Mouse (Mus musculus) urinary bladder, postnatal 25 days (tissue): Measurements from ENCODE around the gene Cpsf4l.

Experiments
- DNase-seq: peaks from one replicate; pipeline ENCODE4 v3.0.0; 2022; ENCODE audit warnings: low spot score

Cpsf4l gene

GRCm38 (mm10) chr11:113735151-113735550 is 25.3 kb upstream of the Cpsf4l start:
- no peak for DNase-seq

- DNase-seq = peak; percentile 48
These were observed 24.0 kb upstream of the Cpsf4l start for GRCm38 (mm10) chr11:113733631-113734364.

GRCm38 (mm10) chr11:113731945-113732612 is 22.3 kb upstream of the Cpsf4l start:
- DNase-seq = no peak

- no peak for DNase-seq
These were observed 21.1 kb upstream of the Cpsf4l start for GRCm38 (mm10) chr11:113730879-113731278.

GRCm38 (mm10) chr11:113729917-113730316 is 20.1 kb upstream of the Cpsf4l start:
- peak; percentile 48 for DNase-seq

GRCm38 (mm10) chr11:113729239-113729638 is 19.4 kb upstream of the Cpsf4l start:
- DNase-seq = no peak

GRCm38 (mm10) chr11:113727992-113728391 is 18.2 kb upstream of the Cpsf4l start:
- DNase-seq = no peak

- no peak for DNase-seq
These were observed 17.4 kb upstream of the Cpsf4l start for GRCm38 (mm10) chr11:113726994-113727888.

GRCm38 (mm10) chr11:113725235-113726048 is 15.6 kb upstream of the Cpsf4l start:
- DNase-seq = no peak

GRCm38 (mm10) chr11:113722405-113723090 is 12.7 kb upstream of the Cpsf4l start:
- no peak for DNase-seq

GRCm38 (mm10) chr11:113717767-113718424 is 8.1 kb upstream of the Cpsf4l start:
- no peak for DNase-seq

GRCm38 (mm10) chr11:113716132-113716531 is 6.3 kb upstream of the Cpsf4l start:
- no peak for DNase-seq

- no peak for DNase-seq
These were observed 5.4 kb upstream of the Cpsf4l start for GRCm38 (mm10) chr11:113715078-113715674.

- no peak for DNase-seq
These were observed 1.2 kb upstream of the Cpsf4l start for GRCm38 (mm10) chr11:113711061-113711460.

- DNase-seq = no peak
These were observed 500 bp upstream of the Cpsf4l start for GRCm38 (mm10) chr11:113710257-113710777.

- no peak for DNase-seq
These were observed 545 bp downstream of the Cpsf4l start for GRCm38 (mm10) chr11:113709272-113709671.

GRCm38 (mm10) chr11:113708629-113709213 is 1.1 kb downstream of the Cpsf4l start:
- DNase-seq = no peak

GRCm38 (mm10) chr11:113705966-113706652 is 3.7 kb downstream of the Cpsf4l start:
- no peak for DNase-seq

- peak; percentile 75 for DNase-seq
These were observed 6.1 kb downstream of the Cpsf4l start for GRCm38 (mm10) chr11:113703758-113704157.
